Mouse (Mus musculus) spleen, adult 2 months (tissue): ENCODE measurements around the gene Slc37a1. TPM values are rescaled to one million over a fixed set of nuclear protein-coding genes. Genes with fewer than 3 reads are reported as not detected.

Experiments used
- DNase-seq, 2 experiments: peaks; one replicate each; pipeline versions ENCODE4 v3.0.0 to v3.0.0-alpha.2; 2012 to 2021; ENCODE audit warnings: low spot score in 2 of 2, low read depth in 1 of 2
- H3K27ac ChIP-seq: fragments of 200-500 bp; 2 replicates; pipeline ENCODE4 v1.5.1; 2012; ENCODE audit warnings: low read length, inconsistent platforms; ENCODE audit not compliant: insufficient read depth
- H3K27me3 ChIP-seq: fragments of 200-500 bp; 2 replicates; pipeline ENCODE4 v1.6.1; 2012; ENCODE audit warnings: mild to moderate bottlenecking, moderate library complexity, low read length, inconsistent platforms; ENCODE audit not compliant: control insufficient read depth, insufficient read depth
- H3K36me3 ChIP-seq: fragments of 200-500 bp; 2 replicates; pipeline ENCODE4 v1.6.1; 2012; ENCODE audit warnings: mild to moderate bottlenecking, low read length, inconsistent platforms; ENCODE audit not compliant: control insufficient read depth, insufficient read depth
- H3K4me1 ChIP-seq: fragments of 200-500 bp; 2 replicates; pipeline ENCODE4 v1.6.1; 2011; ENCODE audit warnings: inconsistent platforms; ENCODE audit not compliant: control insufficient read depth, insufficient read depth, insufficient read length
- H3K4me3 ChIP-seq: fragments of 200-500 bp; 2 replicates; pipeline ENCODE4 v1.5.1; 2011; ENCODE audit warnings: mild to moderate bottlenecking, inconsistent platforms; ENCODE audit not compliant: insufficient read depth, insufficient read length; ENCODE audit errors: extremely low read depth
- CTCF ChIP-seq: fragments of 200-500 bp; IDR thresholded peaks from 2 replicates; pipeline ENCODE4 v1.5.1; 2011; ENCODE audit warnings: mild to moderate bottlenecking, inconsistent platforms; ENCODE audit not compliant: insufficient read depth, insufficient read length, insufficient replicate concordance; ENCODE audit errors: extremely low read depth
- POLR2A ChIP-seq: fragments of 200-500 bp; IDR thresholded peaks from 2 replicates; pipeline ENCODE4 v1.6.1; 2011; ENCODE audit warnings: low read depth, low read length, inconsistent platforms
- WGBS: fragments of 180-500 bp; shearing (Covaris S2); methylation state at CpG from one replicate; pipeline ENCODE4 v1.1.7; 2018; 5-methylcytosine and 5-hydroxymethylcytosine counted together
- polyA plus RNA-seq: library from polyadenylated mRNA; depleted of rRNA; stranded (reverse); fragments of >200 nt; gene quantifications from 2 replicates; pipeline ENCODE4 v1.2.3, GENCODE M21; 2012

Gene Slc37a1
- polyA plus RNA-seq, 1 experiment: 26.2 TPM

DNA sequence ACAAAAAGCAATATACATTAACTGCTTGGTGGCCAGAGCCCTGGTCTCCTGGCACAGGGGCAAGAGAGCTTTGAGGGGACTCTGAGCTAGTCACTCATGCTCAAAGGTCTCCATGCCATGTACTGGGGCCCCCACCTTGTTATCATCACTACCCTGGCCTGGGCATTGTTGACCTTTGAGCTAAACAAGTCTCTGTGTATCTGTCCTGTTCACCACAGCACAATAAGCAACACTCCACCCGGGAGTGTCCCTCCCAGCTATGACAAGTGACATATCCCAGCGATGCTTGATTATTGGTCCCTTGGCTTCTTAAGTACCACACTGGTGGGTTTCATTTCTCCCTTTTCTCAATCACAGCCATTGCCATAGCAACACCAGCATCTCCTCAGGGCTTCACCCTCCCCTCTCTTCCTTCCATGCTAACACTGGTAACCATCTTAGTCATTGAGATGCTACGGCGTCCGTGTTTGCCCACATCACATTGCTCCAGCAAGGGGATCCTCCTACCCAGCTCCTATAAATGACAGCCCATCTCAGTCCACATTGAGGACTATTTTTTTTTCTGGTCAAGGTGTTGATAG is 79.1 kb downstream of the Slc37a1 start:
- Histone ChIP-seq H3K27me3 (no peaks in the 10 kb centered on the region), H3K4me3 (no peak overlapping the region), H3K4me1 (no peaks in the 10 kb centered on the region), H3K36me3 (no peaks in the 10 kb centered on the region), H3K27ac (no peak overlapping the region)
- 84% methylated on average over 5 of the region's 5 CpGs for WGBS
- TF ChIP-seq CTCF (no peak), POLR2A (no peak)
- no peak for DNase-seq

DNA sequence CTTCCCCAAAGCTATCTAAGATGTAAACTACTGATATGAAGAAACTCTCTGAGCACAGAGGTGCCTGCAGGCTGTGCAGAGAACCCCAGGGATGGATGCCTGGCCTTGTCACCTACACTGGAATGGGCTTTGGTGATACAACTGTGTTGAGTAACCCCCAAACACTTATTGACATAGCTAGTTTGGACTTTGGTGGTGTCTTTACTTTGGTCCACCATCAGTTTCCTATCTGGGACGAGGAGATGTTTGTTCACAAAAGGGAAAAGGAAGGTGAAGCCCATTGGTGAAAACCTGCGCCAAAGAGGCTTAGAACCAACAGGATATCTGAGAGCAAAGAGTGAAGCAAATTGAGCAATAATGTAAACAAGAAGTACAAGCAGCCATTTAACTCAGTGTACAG is 83.6 kb downstream of the Slc37a1 start:
- DNase-seq: no peak
- Histone ChIP-seq H3K27ac (no peak overlapping the region), H3K27me3 (no peaks in the 10 kb centered on the region), H3K4me3 (no peak overlapping the region), H3K36me3 (no peaks in the 10 kb centered on the region), H3K4me1 (no peaks in the 10 kb centered on the region)
- TF ChIP-seq CTCF: no peak
- no peak for TF ChIP-seq POLR2A
- WGBS: 78% methylated on average over 2 of the region's 2 CpGs

DNA sequence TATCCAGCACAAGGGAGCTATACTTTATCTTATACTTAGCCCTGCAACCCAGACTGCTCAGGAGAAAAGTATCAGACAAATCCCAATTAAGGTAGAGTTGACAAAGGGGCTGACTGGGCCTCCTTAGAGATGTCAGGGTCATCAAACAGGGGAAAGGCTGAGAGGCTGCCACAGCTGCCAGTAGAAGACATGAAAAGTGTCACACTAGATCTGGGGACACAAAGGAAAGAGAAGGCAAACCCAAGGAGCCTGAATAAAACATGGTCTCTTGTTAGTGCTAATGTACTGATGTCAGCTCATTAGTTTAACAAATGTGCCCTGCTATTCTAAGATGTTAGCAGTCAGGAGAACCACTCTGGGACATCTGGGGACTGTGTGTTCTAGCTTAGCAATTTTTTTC is 84.3 kb downstream of the Slc37a1 start:
- no peak for TF ChIP-seq CTCF
- no peak for TF ChIP-seq POLR2A

DNA sequence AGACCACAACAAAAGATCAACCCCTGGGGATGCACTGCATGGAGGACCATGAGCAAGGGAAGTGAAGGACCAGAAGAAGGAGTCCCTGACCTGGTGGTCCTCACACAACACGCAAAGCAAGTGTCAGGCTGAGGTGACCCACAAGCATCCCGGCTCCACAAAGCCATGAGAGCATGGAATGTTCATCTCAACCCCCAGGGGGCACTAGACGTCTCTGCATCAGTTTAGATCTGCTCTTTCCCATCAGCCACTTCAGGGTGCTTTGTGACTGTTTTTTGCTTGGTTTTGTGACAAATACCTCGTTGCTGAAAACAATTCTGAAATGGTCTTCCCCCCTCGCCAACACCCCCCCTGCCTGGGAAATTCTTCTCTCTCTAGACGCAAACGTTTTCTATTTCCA is 91.4 kb downstream of the Slc37a1 start:
- Histone ChIP-seq H3K36me3 (no peaks in the 10 kb centered on the region), H3K27ac (no peak overlapping the region), H3K27me3 (no peaks in the 10 kb centered on the region), H3K4me1 (no peaks in the 10 kb centered on the region), H3K4me3 (no peak overlapping the region)
- peak; percentile 5 to 36 for DNase-seq
- TF ChIP-seq POLR2A (no peak), CTCF (peak; percentile 52; the same call in 1 of the 2 replicates)
- 17% methylated on average over 7 of the region's 7 CpGs for WGBS

More for the DNA sequence above, 84.3 kb downstream of the Slc37a1 start:
- H3K27me3 ChIP-seq: no peaks in the 10 kb centered on the region
- H3K36me3 ChIP-seq: no peaks in the 10 kb centered on the region
- no peak overlapping the region for H3K27ac ChIP-seq
- H3K4me3 ChIP-seq: no peak overlapping the region
- DNase-seq: no peak
- no peaks in the 10 kb centered on the region for H3K4me1 ChIP-seq

DNA sequence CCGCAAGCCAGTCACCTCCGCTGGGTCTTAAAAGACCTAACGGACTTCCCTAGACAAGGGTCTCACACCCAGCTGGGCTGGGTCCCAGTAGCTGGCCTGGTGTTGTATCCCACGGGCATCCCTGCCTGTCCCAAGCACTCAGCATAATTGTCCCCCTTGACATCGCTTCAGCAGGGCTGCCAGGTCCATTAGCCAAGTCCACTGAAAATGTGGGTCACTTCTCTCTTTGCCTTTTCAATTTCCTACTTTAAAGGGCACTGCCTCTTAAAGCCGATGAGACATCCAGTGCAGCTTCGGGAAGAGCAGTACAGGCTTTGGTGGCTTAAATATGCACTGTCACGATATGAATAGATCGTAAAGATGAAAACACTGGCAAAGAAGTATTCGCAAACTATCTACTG is 91.8 kb downstream of the Slc37a1 start:
- TF ChIP-seq CTCF (no peak), POLR2A (no peak)
- DNase-seq: no peak
- no peaks in the 10 kb centered on the region for H3K27me3 ChIP-seq
- H3K4me3 ChIP-seq: no peak overlapping the region
- WGBS: 81% methylated on average over 10 of the region's 10 CpGs
- H3K4me1 ChIP-seq: no peaks in the 10 kb centered on the region
- H3K27ac ChIP-seq: no peak overlapping the region
- no peaks in the 10 kb centered on the region for H3K36me3 ChIP-seq

DNA sequence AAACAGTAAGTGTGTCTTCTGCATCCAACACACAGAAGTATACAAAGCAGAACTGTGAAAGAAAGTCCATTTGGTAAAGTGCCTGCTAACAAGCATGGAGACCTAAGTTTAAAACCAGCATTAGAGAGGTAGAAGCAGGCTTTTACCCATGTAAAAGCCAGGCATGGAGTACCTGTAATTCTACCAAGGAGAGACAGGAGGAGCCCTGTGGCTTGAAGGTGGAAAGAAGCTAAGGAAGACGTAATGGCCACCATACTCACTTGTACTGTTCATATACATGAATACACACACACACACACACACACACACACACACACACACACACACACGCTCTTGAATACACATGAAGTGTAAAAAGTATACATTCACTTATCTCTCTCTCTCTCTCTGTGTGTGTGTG is 92.5 kb downstream of the Slc37a1 start:
- Histone ChIP-seq H3K27me3 (no peaks in the 10 kb centered on the region), H3K36me3 (no peaks in the 10 kb centered on the region), H3K27ac (no peak overlapping the region), H3K4me1 (no peaks in the 10 kb centered on the region), H3K4me3 (no peak overlapping the region)
- no peak for DNase-seq
- no peak for TF ChIP-seq POLR2A
- no peak for TF ChIP-seq CTCF
- 70% methylated on average over 2 of the region's 2 CpGs for WGBS

DNA sequence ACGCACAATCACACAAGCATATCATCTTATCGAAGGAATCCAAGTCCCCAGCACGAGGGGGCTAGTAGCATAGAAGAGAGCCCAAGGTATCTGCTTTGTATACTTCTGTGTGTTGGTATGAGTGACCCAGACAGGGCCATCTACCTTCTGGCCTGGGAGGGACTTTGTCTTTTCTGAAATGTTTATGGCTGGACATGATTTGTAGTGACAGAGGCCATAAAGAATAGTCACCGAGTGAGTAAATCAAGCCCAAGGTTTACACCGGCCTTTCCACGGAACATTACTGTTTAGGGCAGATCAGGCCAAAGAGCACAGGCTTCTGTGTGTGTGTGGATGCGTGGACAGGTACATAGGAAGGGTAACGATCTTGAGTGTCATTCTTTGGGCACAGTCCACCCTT is 93.3 kb downstream of the Slc37a1 start:
- H3K27ac ChIP-seq: no peak overlapping the region
- 76% methylated on average over 8 of the region's 8 CpGs for WGBS

DNA sequence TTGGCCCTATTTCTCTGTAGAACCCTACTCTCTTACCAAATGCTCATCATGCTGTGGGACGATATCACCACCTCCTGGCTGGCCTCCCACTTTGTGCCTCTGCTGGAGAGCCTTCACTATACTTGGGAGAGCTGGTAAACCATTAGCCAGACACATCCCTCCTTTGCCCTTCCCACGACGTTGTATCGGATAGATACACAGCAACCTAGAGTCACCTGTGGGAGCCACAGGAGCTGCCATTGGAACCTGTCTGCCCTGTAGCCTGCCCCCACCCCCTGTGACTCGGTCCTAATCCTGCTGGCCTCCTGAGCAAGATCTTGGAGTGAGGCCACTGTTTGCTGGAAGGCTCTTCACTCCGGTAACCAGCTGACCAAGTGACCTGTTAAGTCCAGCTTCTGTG is 96.7 kb downstream of the Slc37a1 start:
- H3K36me3 ChIP-seq: no peaks in the 10 kb centered on the region
- TF ChIP-seq CTCF (no peak), POLR2A (no peak)
- H3K27ac ChIP-seq: no peak overlapping the region
- 84% methylated on average over 6 of the region's 6 CpGs for WGBS
- H3K4me3 ChIP-seq: no peak overlapping the region
- peaks cover 10% of the 10 kb centered on the region for H3K27me3 ChIP-seq
- DNase-seq: no peak
- H3K4me1 ChIP-seq: peaks cover 8% of the 10 kb centered on the region

More for the DNA sequence above, 93.3 kb downstream of the Slc37a1 start:
- Histone ChIP-seq H3K27me3 (no peaks in the 10 kb centered on the region), H3K4me3 (no peak overlapping the region), H3K4me1 (no peaks in the 10 kb centered on the region), H3K36me3 (no peaks in the 10 kb centered on the region)
- DNase-seq: no peak
- TF ChIP-seq CTCF: no peak
- no peak for TF ChIP-seq POLR2A
